Mouse (Mus musculus): ENCODE data around the gene Gpr83.

The Gpr83 gene

DNA sequence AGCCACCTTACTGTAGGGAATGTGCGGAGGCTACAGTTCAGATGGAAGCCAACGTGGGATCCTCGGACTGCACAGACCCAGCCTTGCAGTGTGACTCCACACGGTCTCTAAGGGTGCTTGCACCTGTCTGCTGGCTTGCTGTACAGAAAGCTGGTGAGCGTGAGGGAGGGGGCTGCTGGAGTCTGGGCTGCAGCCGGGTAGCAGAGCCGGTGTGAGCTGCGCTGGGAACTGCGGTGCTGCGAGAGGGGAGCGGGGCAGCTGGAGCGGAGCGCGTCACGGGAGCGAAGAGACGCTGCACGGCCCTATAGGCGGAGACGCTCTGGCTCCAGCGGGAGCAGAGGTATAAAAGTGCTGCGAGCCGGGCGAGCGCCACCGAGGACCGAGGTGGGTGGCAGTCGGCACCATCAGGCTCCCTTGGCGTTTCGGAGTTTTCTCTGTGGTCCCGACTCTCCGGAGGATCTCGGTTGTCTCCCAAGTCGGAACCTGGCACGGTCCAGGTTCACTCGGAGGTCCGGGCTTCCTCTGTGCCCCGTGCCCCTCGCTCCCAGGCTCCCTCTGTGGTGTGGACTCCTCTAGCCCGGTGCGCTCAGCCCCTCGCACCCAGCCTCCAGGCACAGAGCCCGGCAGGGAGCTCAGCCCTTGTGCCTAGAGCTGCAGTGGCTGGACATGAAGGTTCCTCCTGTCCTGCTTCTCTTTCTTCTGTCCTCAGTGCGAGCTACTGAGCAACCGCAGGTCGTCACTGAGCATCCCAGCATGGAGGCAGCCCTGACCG, at the start of gene Gpr83:
Gene Gpr83 (plus strand): TSS at position 343 of the 772 bp plus-strand sequence.
- DNase-seq (ENCODE audit: low spot score): peak; percentile 76

DNA sequence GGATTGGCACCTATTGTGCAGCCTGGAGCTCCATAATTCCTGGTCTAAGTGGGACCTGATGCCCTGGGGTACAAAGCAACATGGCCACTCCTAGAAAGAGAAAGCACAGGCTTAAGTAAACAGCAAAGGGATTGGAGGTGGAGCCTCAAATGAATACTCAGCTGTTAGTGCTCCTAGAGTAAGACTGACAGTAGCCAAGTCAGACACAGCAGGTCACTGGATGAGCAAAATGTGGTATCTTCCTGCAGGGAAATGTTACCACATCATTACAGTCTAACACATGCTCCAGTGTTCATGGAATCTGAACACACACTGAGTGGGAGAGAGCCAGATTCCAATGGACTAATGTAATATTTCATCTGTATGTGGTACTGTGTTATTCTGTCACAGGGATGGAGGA, 38.6 kb upstream of the Gpr83 start:
- no peak for DNase-seq (ENCODE audit: low spot score)

DNA sequence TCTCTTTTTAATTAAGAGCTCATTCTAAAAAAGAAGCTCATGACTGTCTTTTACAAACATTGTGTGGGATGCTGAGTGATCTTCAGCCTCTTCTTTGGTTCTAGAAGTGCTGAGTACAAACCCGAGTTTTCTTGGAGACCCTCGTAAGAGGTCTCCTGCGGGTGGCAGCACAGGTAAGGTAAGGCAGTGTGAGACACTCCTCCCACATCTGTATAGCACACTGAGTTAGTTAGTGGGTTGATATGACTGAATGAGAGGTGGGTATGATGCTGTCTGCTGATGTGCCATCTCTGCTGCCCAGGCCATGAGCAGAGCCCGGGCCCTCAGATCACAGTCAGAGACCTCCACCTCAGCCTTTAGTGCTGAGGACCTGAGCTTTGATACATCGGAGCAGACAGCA, 35.2 kb upstream of the Gpr83 start:
- no peak for DNase-seq (ENCODE audit: low spot score)

DNA sequence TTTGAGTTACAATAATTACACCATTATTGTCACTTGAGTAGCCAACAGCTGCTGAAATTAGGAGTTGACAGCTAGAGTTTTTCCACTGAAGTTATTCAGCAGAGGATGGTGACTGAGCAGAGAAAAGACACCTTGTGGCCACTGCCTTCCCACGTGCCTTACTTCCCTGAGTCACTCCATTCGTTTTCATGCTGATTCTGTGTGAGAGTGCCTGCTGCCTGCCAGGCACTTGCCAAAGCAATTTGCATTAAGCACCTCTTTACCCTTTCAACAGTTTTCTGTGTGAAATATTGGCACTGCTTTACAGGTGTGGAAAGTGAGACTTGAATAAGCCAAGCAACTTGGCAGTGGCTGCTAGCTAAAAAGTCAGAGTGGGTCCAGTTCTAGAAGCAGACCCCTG, 32.1 kb upstream of the Gpr83 start:
- no peak for DNase-seq (ENCODE audit: low spot score)

DNA sequence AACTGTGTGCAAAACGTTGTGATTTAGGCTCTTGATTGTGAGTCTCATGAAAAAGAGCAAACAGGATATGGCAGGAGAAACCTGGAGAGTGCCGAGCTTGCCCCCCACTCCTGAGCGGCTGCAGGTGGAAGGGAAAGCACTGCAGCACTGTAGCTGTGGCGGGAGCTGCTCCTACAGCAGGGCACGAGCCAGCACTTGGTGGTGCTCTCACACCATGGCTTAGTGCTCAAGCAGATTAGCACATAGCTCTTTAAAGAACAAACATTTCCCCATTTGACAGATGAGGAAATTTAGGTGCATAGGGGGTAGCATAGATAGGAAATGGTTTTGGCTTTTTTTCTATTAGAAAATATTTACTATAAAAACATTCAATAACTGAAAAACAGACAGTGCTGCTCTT, 28.0 kb upstream of the Gpr83 start:
- DNase-seq (ENCODE audit: low spot score): no peak

DNA sequence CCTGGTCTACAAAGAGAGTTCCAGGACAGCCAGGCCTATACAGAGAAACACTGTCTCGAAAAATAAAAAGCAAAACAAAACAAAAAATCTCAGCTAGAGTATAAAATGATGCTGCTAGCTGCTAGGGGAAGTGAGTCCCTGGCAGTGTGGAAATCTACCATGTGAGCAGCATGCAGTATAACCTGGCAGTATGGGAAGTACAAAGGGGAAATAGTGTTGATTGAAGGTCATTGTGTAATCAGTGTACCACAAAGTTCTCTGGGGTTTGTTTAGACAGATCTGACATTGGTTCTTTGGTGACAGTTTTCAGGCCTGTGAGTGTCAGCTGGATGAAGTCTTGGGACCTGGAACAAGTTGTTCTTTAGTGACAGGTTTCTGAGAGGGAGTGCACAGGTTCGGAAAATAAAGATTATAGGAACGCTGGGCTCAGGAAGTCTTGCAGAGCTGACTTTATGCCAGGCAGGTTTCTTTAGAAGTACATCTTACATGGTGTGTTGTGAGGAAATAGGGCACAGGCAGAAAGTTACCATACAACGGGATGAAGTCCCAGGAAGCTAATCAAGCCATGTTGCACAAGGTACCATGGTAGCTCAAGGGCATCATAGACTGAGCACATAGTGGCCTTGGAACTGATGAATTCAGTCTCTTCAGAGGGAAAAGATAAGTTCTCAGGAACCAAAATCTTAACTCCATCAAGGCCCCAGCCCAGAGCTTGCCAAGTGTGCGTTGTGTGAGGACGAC, 24.5 kb upstream of the Gpr83 start:
- DNase-seq (ENCODE audit: low spot score): no peak

DNA sequence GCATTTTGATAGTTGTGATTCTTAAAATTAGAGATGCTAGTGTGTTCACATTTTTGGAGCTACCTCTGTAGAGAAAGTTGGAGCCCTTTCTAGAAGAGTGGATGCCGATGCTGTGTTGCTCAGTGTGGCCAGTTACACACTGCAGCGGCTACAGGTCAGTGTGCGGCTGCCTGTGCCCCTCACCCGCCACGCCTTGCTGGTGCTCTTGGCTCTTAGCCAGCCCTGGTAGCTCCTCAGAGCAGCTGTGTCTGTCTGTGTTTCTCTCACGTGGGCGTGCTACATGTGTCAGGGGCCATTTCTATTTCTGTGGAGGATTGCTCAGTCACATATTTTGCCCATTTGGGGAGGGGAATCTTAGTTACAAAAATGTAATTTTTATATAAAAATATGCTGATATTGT, 20.5 kb upstream of the Gpr83 start:
- peak; percentile 11 for DNase-seq (ENCODE audit: low spot score)

DNA sequence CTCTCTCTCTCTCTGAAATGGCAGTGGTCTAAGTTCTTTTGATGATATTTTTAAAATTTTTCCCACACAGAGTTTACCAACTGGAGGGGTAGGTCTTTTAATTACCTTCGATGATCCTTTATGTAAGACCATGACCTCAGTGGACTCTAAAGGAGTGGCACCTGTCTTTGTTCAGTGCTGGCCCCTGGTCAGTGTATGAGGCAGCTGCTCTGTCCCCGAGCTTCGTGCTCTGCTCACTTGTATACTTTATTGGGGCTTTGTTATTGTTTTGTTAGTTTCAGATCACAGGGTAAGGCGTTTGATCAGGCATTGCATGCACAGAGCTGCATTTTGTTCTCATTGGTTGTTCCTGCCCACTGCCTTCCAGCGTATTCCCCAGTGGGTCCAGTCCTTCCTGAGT, 20.0 kb upstream of the Gpr83 start:
- DNase-seq (ENCODE audit: low spot score): no peak

DNA sequence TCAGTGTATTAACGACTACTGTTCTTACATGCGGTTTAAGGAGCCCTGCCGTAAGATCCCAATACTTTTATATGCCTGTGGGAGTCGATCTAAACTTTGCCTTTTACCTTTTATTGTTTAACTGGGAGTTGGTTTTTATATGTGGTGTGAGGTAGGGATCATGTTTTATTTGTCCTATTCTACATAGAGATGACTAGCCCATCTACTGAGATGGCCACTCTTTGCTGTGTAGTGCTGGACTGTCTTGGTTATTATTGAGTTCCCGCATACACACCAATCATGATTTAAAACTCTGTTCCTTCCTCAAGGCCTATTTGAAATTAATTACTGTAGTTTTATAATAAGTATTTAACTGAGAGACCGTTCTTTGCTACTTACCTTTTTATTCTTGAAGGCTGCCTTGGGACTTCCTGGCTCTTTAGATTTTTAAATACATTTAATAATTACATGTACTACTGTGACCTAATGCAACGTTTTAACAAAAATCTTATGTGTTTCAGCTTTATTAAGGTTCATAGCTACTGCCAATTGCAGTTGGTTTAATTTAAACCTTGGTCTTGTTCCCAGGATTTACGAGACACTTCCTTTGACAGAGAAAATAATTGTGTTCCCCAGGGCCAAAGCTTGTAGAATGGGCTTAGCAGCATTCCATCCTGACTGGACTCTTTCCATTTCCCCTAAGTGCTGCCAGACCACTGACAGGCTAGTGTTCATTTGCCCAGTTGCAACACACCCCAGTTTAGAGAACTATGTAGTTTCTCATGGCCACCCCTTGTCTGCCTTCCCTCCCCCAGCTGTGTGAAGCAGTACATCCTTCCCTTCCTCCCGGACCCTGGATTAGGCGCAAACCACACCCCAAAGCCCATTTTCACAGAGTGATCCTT, 17.9 kb upstream of the Gpr83 start:
- no peak for DNase-seq (ENCODE audit: low spot score)

DNA sequence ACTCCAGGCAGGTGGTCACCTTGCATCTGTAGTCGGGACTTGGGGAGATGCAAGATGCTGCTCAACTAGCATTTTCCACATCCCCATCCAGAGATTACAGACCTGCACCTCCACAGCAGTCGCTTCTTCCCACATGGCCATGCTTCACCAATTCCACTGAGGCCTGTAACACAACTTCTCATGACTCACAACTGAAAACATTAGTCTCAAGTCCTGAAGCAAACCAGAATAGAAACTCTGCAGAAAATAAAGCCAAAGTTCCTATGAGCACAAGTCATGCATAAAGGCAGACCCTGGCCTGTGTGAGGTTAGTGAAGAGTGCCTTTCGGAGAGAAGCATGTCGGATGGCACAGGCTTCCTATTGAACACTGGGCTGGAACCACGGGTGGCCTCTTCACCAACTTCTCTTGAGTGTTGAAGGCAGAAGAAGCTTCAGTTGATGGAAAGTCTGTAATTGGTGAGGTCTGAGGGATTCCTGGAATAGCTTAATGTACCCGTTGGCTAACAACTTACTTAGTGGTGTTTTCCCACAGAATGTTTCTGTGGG, 16.6 kb upstream of the Gpr83 start:
- no peak for DNase-seq (ENCODE audit: low spot score)

DNA sequence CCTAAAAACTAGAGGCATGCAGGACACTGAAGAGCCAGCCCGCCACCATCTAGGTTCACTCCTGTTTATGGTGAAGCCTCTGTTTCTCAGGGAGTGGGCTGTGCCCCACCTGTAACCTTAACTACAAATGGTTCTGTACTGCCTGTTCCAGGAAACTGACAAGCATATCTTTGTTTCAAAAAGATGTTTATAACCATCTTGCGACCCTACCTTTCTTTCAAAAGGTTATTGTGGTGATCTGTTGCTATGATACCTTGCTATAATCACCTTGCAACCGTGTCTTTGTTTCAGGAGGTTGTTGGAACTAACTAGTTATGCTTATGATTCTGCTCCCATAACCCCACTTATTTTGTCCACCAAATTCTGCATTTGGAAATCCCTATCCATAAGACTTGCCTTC, 16.1 kb upstream of the Gpr83 start:
- DNase-seq (ENCODE audit: low spot score): no peak

DNA sequence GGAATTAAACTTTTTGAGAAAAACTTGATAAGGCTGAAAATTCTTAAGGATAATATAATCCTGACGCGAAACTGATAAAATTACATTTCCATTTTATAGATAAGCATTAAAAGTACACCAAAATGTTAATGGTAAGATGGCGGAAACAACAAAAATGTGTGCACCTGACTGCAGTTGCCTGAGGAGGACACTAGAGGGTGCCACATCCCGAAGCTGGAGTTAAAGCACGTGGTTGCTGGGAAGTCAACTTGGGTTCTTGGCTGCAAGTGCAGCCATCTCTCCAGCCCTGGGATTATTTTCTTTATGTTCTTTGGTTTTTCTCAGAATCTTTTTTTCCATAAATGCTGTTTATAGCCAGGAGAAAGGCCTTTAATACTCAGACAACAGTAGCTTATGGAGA, 13.6 kb upstream of the Gpr83 start:
- DNase-seq (ENCODE audit: low spot score): peak; percentile 59

DNA sequence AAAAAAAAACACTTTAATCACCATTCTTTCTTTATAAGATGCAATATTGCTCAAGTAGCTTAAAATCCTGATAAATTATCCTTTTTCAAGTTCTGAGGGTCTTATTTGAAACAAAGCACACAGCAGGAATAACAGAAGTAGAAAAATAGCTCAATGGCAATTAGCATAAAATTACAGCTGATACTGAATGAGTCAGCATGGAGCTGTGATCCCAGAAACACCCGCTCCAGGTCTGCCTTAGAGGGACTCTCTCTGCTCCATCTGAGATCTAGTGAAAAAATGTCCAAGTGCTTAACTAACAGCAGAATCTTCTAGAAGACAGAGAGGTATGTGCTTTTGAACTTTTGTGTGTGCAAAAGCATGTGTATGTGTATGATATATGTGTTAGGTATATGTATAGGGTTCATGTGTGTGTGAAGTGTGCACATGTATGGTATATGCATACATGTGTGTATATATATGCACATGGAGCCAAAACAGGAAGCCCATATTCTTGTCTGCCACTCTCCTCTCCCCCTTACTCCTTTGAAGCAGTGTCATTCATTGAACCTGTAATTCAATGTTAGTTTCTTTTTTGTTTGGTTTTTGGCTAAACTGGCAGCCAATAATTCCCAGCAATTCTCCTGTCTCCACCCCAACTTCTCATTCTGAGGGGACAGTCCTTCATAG, 11.6 kb upstream of the Gpr83 start:
- no peak for DNase-seq (ENCODE audit: low spot score)

DNA sequence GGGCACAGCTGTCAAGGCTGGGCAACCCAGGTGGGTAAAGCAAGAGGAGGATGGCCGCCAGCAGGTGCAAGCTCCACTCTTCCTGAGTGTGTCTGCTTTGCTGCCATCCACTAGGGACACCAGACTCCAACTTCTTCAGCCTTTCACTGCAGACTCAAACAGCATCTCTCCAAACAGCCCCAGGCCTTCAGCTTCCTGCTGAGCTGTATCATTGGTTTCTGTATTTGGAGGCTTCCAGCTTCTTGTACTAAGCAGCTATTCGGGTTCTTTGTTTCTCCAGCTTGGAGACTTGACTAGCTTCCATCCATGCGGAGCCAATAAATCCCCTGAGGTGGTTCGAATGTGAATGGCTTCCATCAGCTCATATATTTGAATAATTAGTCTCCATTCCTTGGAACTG, 5.4 kb upstream of the Gpr83 start:
- no peak for DNase-seq (ENCODE audit: low spot score)

DNA sequence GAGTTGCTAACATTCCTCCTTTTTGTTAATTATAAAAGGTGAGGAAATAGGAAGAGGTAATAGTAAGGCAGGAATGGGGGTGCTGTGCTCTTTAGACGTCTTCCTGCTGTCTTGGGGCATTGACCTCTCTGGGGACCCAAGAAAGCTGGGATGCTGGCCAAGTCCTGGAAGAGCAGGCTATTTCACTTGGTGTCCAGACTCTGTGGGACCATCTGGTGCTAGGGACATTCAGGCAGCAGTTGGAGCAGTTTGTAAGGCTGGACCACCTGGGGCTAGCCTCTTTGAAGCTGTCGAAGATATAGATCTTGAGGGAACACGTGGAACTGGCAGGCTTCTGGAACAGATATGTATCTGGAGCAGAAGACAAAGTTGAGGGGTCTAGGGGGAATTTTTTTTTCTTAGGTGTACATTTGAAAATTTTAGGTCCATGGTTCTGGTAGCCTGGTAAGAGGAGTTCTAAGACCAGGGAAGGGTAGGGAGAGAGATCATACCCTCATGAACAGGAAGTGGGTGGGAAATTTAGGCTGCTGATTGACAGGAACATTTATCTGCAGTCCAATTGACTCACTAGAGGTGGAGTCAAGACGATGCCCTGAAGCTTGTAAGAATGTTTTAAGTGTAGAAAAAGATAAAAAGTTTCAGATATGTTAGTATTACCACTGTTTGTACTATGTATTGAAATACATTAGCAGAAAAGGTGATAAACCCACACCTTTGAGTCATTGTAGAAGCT, 2.9 kb upstream of the Gpr83 start:
- no peak for DNase-seq (ENCODE audit: low spot score)

DNA sequence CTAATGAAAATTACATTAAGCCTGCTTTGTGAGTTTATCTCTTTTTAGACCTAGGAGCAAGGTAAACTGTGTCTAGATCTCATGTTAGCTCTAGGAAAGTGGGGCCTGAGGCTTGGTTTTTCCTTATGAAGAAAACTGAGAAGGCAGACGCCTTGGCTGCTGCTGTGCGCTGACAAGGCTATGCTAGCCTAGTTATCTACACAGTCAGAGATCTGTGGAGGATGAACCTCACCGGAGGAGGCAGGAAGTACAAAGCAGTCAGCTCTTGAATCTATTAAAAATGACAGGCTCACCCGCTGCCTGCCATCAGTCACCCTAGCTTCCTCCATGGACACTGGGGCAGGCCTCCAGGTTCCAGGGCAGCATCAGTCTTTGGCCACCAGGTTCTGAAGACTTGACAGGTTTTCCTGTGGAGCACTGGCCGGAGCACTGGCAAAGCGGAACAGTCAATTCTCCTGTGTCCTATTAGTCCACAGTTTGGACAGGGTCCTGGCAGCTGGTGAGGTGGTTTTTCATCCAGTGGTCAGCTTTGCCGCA, 1.8 kb upstream of the Gpr83 start:
- no peak for DNase-seq (ENCODE audit: low spot score)

DNA sequence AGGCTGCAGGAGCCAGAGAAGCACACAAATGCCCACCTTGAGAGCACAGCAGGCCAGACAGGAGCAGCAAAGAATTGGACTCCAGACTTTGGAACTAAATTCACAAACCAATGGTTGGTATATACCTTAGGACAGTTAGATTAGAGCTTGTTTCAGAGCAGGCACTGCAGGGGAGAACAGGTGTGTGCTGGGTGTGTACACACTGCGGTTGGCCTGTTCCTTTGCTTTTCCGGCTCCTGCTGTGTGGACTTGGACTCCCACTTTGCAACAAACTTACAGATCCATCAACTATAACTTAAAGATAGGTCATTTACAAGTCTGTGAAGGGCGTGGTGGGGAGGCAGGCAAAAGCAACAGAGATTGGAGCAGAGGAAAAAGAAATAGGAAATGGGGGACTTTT, 1.2 kb upstream of the Gpr83 start:
- no peak for DNase-seq (ENCODE audit: low spot score)

DNA sequence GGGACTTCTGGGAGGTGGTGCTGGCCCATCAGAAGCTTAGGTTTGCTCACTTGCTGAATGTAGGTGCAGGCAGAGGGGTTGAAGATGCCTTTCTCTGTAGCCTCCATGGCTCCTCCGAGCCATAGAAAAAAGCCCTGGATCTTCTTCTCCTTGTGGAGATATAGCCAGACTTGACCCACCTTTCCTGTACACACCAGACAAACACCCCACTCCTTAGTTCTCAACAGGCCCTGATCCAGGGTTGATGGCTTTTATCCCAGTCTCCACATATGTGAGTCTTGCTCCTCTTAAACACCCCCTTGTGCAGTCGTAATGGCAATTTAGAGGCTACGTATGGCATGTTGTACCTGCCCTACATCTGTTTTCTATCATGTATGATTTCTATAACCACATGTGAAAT, 3.1 kb downstream of the Gpr83 start:
- DNase-seq (ENCODE audit: low spot score): no peak

DNA sequence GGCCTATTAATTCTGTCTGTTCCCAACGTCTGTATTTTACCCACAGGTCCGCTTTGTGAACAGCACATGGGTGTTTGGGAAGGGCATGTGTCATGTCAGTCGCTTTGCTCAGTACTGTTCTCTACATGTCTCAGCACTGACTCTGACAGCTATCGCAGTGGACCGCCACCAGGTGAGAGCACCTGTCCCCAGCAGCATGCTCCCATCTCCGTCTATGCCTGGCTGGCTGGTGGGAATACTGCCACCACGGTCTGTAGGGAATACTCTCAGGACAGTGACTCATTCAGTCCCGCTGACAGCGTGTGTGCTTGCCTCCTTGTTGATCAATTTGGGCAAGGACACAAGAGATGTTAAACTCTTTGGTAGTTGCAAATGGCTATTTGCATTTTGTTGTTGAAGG, 4.7 kb downstream of the Gpr83 start:
- DNase-seq (ENCODE audit: low spot score): no peak

DNA sequence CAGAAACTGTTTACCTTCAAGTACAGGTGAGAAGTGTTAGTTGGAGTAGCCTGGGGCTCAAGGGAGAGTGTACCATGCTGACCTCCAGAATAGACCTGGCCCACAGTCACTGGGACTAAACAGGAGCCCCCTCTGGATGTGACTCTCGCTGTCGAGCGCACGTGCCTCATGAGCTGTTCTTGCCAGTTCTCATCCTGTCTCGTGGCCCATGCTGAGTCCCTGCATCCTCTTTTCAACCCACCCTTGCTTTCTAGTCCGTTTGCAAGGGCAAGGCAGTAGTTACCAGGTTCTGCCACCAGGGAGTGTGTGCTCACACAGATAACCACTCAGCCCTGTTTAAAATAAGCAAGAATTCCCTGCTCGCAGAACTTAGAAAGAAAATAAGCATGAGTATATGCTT, 6.9 kb downstream of the Gpr83 start:
- peak; percentile 75 for DNase-seq (ENCODE audit: low spot score)

DNA sequence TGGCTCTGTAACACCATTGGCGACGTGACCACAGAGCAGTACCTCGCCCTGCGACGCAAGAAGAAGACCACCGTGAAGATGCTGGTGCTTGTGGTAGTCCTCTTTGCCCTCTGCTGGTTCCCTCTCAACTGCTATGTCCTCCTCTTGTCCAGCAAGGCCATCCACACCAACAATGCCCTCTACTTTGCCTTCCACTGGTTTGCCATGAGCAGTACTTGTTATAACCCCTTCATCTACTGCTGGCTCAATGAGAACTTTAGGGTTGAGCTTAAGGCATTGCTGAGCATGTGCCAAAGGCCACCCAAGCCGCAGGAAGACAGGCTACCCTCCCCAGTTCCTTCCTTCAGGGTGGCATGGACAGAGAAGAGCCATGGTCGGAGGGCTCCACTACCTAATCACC, 8.3 kb downstream of the Gpr83 start:
- no peak for DNase-seq (ENCODE audit: low spot score)
